Mouse (Mus musculus) cortical plate, adult 2 months (tissue): ENCODE measurements around the gene Ppm1g. TPM values are rescaled to one million over a fixed set of nuclear protein-coding genes. Genes with fewer than 3 reads are reported as not detected.

ENCODE experiments used
- H3K27ac ChIP-seq: fragments of 200-500 bp; 2 replicates; pipeline ENCODE4 v1.5.1; 2012; ENCODE audit warnings: low read length, control low read depth, inconsistent platforms; ENCODE audit not compliant: insufficient read depth
- H3K4me1 ChIP-seq: fragments of 200-500 bp; 2 replicates; pipeline ENCODE4 v1.6.1; 2011; ENCODE audit warnings: low read length; ENCODE audit not compliant: control insufficient read depth, insufficient read depth
- H3K4me3 ChIP-seq: fragments of 200-500 bp; 2 replicates; pipeline ENCODE4 v1.5.1; 2011; ENCODE audit warnings: mild to moderate bottlenecking, low read length, control low read depth; ENCODE audit not compliant: insufficient read depth
- CTCF ChIP-seq: fragments of 200-500 bp; IDR thresholded peaks from 2 replicates; pipeline ENCODE4 v1.5.1; 2011; ENCODE audit warnings: mild to moderate bottlenecking, control low read depth, low read length; ENCODE audit not compliant: insufficient read depth; ENCODE audit errors: extremely low read depth
- POLR2A ChIP-seq: fragments of 200-500 bp; IDR thresholded peaks from 2 replicates; pipeline ENCODE4 v1.6.1; 2011; ENCODE audit warnings: mild to moderate bottlenecking, low read length, control low read depth; ENCODE audit not compliant: insufficient read depth; ENCODE audit errors: extremely low read depth
- polyA plus RNA-seq: library from polyadenylated mRNA; depleted of rRNA; stranded (reverse); fragments of >200 nt; gene quantifications from 2 replicates; pipeline ENCODE4 v1.2.3, GENCODE M21; 2012; rRNA removed

The Ppm1g gene
- polyA plus RNA-seq = 79.8 and 82.8 TPM in 2 replicates

DNA sequence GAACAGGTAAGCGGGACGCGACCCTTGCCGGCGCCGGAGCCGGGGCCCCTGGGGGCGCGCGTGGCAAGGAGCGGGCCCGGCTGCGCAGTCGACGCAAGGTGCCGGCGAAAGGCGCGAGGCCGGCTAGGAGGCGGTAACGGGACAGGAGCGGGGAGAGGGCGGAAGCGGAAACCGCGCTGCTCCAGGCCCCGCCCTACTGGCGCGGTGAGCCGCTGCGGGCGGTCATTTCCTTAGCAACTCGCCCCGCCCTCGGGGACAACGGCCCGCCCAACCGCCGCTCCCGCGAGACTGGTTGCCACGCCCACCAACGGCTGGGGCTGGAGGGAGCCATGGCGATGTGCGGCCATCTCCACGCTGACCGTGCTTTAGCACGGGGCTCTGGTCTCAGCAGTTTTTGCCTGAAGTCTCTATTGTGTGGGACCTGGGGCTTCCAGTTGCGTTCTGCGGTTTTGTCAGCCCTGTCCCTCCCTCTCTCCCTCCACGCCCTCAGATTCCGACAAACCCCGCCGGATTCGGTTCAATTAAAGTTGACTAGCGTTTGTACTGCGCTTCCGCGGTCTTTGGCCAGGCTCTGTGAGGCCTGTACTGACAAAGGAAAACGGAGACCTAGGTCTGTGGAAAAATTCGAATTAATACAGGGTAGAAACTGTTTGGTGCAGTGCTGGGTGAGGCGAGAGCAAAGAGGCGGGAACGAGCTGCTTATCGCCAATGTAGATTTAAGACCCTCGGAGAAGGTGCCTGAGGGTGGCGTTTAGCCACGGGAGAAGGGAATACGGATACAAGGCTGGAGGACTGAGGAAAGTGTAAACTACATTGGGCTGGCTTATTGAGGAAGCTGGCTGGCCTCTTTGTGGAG lies at the start of gene Ppm1g:
TSS of gene Ppm1g (minus strand) at position 240 of the 856 bp plus-strand sequence.
- H3K4me1 ChIP-seq = 0 out of 2 replicates have a peak, but pooled peaks cover 1% of the 10 kb centered on the region
- peak within 1 kb of the TSS; percentile 88 for H3K27ac ChIP-seq
- H3K4me3 ChIP-seq = peak within 1 kb of the TSS; percentile 76
- no peak for TF ChIP-seq CTCF
- TF ChIP-seq POLR2A = peak; percentile 96

DNA sequence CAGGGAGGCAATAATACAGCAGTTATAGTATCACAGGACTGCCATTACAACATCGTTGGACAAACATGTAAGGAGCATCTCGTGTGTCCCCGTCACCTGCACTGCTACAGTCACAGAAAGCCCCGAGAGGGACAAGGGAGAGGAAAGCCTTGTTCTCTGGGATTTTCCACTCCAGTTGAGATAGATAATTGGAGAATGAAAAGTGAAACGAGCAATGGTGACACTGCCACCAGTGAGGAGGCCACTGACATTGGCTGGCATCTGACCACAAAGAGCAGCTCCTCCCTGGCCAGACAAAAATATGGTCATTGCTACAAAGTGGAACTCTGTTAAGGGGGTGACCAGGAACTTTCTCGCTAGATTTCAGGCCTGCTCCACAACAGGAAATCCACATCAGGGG lies 47.2 kb upstream of the Ppm1g start:
- Histone ChIP-seq H3K27ac (no peak overlapping the region), H3K4me3 (no peak overlapping the region), H3K4me1 (no peaks in the 10 kb centered on the region)
- TF ChIP-seq CTCF (no peak), POLR2A (no peak)

- no peak overlapping the region for H3K4me3 ChIP-seq
- H3K4me1 ChIP-seq = no peaks in the 10 kb centered on the region
- no peak for TF ChIP-seq POLR2A
- no peak overlapping the region for H3K27ac ChIP-seq
Measured at GRCm38 (mm10) chr5:31266101-31266500, 45.6 kb upstream of the Ppm1g start.

DNA sequence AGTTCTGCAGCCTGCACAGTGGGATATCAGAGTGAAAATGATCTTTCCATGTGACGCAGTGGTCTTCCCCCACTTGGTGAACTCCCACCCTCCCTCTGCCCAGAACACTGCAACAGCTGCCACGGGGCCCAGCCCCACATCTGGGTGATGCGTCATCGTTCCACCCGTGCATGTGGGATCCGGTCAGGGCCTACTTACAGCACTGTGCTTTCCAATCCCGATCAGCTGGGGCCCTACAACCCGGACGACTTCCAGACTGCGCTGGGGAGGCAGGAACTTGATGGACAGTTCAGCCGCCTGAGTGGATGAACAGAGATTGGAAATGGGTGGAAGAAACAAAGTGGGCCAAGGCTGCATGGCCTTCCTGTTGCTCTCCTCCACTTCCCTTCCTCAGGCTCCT lies 37.1 kb upstream of the Ppm1g start:
- Histone ChIP-seq H3K27ac (no peak overlapping the region), H3K4me3 (no peak overlapping the region), H3K4me1 (no peaks in the 10 kb centered on the region)
- TF ChIP-seq POLR2A (no peak), CTCF (no peak)

- Histone ChIP-seq H3K27ac (no peak overlapping the region), H3K4me3 (no peak overlapping the region), H3K4me1 (no peaks in the 10 kb centered on the region)
- TF ChIP-seq POLR2A (no peak), CTCF (no peak)
Measured at GRCm38 (mm10) chr5:31255971-31256370, 35.5 kb upstream of the Ppm1g start.

DNA sequence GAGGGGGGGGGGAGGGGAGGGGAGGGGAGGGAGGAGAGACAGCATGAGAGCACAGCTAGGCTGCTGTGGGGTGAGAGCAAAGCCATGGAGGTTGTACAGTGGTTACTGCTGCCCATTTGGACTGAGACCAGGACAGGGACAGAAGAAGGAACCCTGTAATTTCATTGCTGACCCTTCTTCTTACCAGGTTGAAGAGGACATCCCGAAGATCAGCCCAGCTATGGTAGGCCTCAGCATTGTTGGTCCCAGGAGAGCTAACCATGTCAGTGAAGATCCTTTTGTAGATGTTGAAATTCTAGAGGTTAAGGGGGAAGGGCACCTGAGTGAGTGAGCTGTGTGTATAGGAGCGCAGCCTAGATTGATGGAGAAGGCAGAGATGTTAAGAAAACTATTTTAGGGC lies 34.9 kb upstream of the Ppm1g start:
- Histone ChIP-seq H3K4me3 (no peak overlapping the region), H3K27ac (no peak overlapping the region), H3K4me1 (no peaks in the 10 kb centered on the region)
- TF ChIP-seq POLR2A (no peak), CTCF (no peak)

DNA sequence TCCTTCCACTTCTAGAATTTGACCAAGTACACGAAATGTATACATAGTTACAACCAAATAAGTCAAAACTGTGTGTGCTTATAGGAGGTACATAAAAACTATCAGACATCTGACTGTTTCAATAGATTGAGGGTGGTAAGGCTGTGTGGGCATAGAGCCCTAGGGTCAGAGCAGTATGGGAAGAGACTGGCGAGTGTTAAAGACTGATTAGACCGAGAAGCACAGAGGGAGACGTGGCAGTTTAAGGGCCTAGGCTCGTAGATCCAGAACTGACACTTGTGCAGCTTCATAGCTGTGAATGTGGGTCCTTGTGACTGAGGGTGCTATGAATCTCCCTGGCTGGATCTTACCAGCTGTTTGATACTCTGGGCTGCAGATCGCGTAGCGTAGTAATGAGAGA lies 34.4 kb upstream of the Ppm1g start:
- Histone ChIP-seq H3K4me3 (no peak overlapping the region), H3K4me1 (no peaks in the 10 kb centered on the region), H3K27ac (no peak overlapping the region)
- TF ChIP-seq CTCF (no peak), POLR2A (no peak)

DNA sequence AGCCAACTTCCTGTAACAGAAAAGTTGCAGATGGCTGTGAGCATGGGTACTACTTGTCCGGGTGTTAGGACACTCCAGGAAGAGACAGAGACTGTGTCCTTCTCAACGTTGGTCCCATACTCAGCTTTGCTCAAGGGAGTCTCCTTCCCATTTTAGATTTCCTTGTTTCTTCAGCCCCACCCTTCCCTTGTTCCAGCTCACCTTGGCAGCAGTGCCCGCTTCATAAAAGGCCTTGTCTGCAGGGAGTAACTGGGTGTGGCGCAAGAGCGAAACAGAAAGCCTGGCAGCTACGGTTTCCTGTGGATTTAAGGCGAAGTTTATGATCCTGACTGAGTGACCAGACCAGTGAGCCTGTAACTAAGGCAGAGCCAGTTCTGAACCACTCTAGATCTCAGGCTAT lies 34.0 kb upstream of the Ppm1g start:
- Histone ChIP-seq H3K4me3 (no peak overlapping the region), H3K4me1 (no peaks in the 10 kb centered on the region), H3K27ac (peak overlapping the region; percentile 28; the same call in 1 of the 2 replicates)
- TF ChIP-seq POLR2A (no peak), CTCF (no peak)

- Histone ChIP-seq H3K4me3 (no peak overlapping the region), H3K4me1 (no peaks in the 10 kb centered on the region), H3K27ac (peak overlapping the region; percentile 28; the same call in 1 of the 2 replicates)
- TF ChIP-seq CTCF (no peak), POLR2A (no peak)
Measured at GRCm38 (mm10) chr5:31253806-31254205, 33.3 kb upstream of the Ppm1g start.
